Mouse (Mus musculus): Measurements from ENCODE around the gene Defb21.

DNA sequence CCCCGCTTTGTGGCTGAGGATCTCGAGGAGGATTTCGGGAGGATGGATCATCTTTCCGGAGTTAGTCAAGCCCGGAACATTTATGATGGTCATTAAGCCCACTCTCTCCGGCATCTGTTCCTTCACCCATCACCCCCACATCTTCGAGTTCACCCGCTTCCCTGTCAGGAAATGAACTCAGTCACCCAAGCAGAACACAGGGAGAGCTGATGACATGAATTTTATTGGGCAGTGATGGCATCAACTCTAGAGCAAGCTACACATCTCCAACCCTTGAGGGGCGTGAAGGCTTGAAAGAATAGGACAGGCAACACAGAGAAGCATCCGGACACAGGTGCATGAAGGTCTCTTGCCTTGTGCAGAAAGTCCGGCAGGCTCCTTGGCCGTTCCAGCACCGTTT, 49.6 kb downstream of the Defb21 start:
- TF ChIP-seq CTCF (IDR thresholded peaks at IDR 0.05; ENCODE audit: low read depth) (no peak), EP300 (IDR thresholded peaks at IDR 0.05; ENCODE audit: low read depth) (no peak)

All from liver, postnatal 0 days (tissue).